Mouse (Mus musculus) gastrocnemius, postnatal 10 days (tissue): Measurements from ENCODE around the gene Phf6. TPM values are rescaled to one million over a fixed set of nuclear protein-coding genes. Genes with fewer than 3 reads are reported as not detected.
"Not testable (repeated sequence)": the region's sequence is repeated elsewhere in the genome, so short reads cannot be mapped to it uniquely, and the experiment has no call there.

Experiments used
- DNase-seq: peaks from one replicate; pipeline ENCODE4 v3.0.0; 2021; ENCODE audit warnings: mixed read lengths
- total RNA-seq, 2 experiments: library from RNA; stranded (reverse); gene quantifications; 2 replicates each; pipeline ENCODE4 v1.2.3; 2021

Gene Phf6
- total RNA-seq, 2 experiments from 2014 or later, result 5.1 to 5.9 TPM

- DNase-seq, result no peak
These were observed 66.5 kb downstream of the Phf6 start for GRCm38 (mm10) chrX:52978576-52978975.

DNA sequence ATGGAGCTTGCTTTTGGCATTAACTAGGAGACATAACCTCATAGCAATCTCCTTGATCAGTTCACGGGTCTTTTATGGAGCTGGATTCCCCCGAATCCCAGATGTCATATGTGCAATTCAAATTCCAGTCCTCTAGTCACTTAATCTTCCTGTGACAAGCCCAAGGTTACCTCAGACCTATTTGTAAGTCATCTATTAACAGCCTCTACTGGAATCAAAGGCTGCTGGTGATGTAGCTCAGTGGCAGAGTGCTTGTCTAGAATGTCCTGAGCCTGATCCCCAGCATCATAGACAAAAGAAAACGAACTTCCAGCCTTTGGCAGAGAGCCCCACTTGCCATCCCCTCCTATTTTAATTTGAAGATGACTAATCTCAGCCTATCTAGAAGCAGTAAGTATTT lies 69.3 kb downstream of the Phf6 start:
- no peak for DNase-seq

DNA sequence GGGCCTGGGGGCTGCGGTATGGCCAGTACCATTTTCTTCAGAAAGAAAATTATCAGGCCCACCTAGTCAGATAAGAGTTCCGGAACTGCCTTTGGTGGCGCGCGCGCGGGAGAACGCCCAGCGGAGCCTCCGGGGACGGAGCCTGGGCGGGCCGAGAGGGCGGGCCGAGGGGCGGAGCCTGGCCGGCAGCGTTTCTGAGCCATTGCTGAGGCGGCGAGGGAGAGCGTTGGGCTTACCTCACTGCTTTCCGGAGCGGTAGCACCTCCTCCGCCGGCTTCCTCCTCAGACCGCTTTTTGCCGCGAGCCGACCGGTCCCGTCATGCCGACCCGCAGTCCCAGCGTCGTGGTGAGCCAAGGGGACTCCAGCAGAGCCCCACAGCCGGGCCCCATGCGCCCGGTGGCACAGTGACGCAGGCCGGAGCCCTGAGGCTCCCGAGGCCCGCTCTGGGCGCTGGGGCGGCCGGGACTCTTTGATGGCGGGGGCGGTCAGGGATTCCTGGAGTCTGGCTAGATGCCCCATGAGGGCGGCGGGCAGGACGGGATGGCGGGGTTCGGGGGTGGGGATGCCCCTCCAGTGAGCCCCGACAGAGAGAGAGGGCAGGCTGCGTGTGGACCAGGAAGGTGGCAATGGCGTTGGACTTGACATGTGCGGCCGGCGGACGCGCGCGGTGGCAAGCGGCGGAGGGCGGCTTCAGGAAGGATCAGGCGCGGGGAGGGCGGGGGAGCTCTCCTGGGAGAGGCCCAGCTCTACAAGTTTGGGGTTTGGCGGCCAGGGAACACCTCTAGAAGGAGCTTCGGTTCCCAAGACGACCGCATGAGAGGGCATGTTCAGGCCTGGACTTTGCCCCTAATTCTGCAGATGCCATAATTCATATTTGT lies 76.1 kb downstream of the Phf6 start, which contains the start of gene Hprt:
Gene Hprt, plus strand, starts transcription at position 233 of the 879 bp plus-strand sequence.
- DNase-seq, result peak; percentile 82

GRCm38 (mm10) chrX:52994726-52995125 lies 82.7 kb downstream of the Phf6 start:
- DNase-seq, result not testable (repeated sequence)

DNA sequence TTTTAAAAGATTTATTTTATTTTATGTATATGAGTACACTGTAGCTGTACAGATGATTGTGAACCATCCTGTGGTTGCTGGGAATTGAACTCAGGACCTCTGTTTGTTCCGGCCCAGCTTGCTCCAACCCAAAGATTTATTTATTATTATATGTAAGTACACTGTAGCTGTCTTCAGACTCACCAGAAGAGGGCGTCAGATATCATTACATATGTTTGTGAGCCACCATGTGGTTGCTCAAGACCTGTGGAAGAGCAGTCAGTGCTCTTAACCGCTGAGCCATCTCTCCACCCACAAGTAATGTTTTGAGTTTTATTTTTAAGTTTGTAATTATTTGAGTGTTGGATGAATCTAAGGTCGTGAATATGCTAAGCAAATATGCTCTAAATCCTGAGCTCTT lies 92.8 kb downstream of the Phf6 start:
- not testable (repeated sequence) for DNase-seq

GRCm38 (mm10) chrX:53006062-53006461 lies 94.0 kb downstream of the Phf6 start:
- DNase-seq, result no peak

Other genes starting within 250 kb of the Phf6 start
- gene Ccdc160, start 121.1 kb upstream of the Phf6 start, total RNA-seq, result under 1 TPM; 0.23 to 0.40 TPM
- 10 to 100 TPM; 41.0 to 49.2 TPM for gene Hprt, start 75.9 kb downstream of the Phf6 start, total RNA-seq